In genomic region chr10:29311480-29312219, GRCm38 (mm10) we compare ENCODE assay signal across 9 mouse cellular contexts. TPM values are rescaled to one million over a fixed set of nuclear protein-coding genes. Genes with fewer than 3 reads are reported as not detected.
DNase-seq lines count a peak whose midpoint lies in the region; ATAC-seq and TF ChIP-seq lines count a peak whose summit lies in the region.
"Had no signal": no experiment of that assay in that cellular context is flagged by ENCODE, and none has a peak within 500 bp of the region (broad histone marks: within the 10 kb centered on the region; RNA-seq: fewer than 3 reads in every experiment).

No protein-coding gene starts in this region.

- H3K4me1 ChIP-seq in lung, embryonic 16.5 days (replicated peaks; ENCODE audit: control insufficient read depth, insufficient read depth, low read length) = 0 out of 2 replicates have a peak, but pooled peaks cover 4% of the 10 kb centered on the region
- peaks cover 3% of the 10 kb centered on the region; the same call in 1 of the 2 replicates for H3K4me1 ChIP-seq in lung, adult 2 months (ENCODE audit: control insufficient read depth, insufficient read depth, low read length)
- peaks cover 3% of the 10 kb centered on the region; the same call in 1 of the 2 replicates for H3K4me1 ChIP-seq in intestine, embryonic 16.5 days (ENCODE audit: control insufficient read depth, insufficient read depth, low read length)
- H3K4me1 ChIP-seq in neural tube, embryonic 15.5 days = peaks cover 14% of the 10 kb centered on the region
- H3K4me1 ChIP-seq: heart, embryonic 12.5 days had no signal

- H3K9me3 ChIP-seq in lung, embryonic 16.5 days (ENCODE audit: control insufficient read depth, low read length) = no peaks in the 10 kb centered on the region
- H3K9me3 ChIP-seq in intestine, embryonic 16.5 days (ENCODE audit: control insufficient read depth, low read length) = no peaks in the 10 kb centered on the region
- no peaks in the 10 kb centered on the region for H3K9me3 ChIP-seq in neural tube, embryonic 15.5 days (replicated peaks)
- H3K9me3 ChIP-seq: heart, embryonic 12.5 days had no signal

- H3K36me3 ChIP-seq in lung, embryonic 16.5 days (ENCODE audit: control insufficient read depth, insufficient read depth, low read length) = no peaks in the 10 kb centered on the region
- H3K36me3 ChIP-seq in intestine, embryonic 16.5 days (ENCODE audit: control insufficient read depth, insufficient read depth, low read length) = no peaks in the 10 kb centered on the region
- 0 out of 2 replicates have a peak, but pooled peaks cover 3% of the 10 kb centered on the region for H3K36me3 ChIP-seq in neural tube, embryonic 15.5 days
- H3K36me3 ChIP-seq: heart, embryonic 12.5 days had no signal

- no peak overlapping the region for H3K9ac ChIP-seq in lung, embryonic 16.5 days (ENCODE audit: low read length)
- H3K9ac ChIP-seq in intestine, embryonic 16.5 days (ENCODE audit: low read depth, low read length) = no peak overlapping the region
- H3K9ac ChIP-seq in neural tube, embryonic 15.5 days (replicated peaks) = no peak overlapping the region

- no peak overlapping the region for H3K4me3 ChIP-seq in lung, embryonic 16.5 days (ENCODE audit: low read length)
- H3K4me3 ChIP-seq in lung, adult 2 months (replicated peaks; ENCODE audit: extremely low read depth, low read depth, low read length) = no peak overlapping the region
- H3K4me3 ChIP-seq in intestine, embryonic 16.5 days (ENCODE audit: low read length) = no peak overlapping the region
- 0 out of 2 replicates have a peak overlapping the region, but pooled peaks have one; percentile 72 for H3K4me3 ChIP-seq in neural tube, embryonic 15.5 days (replicated peaks)

- H3K4me2 ChIP-seq in lung, embryonic 16.5 days (ENCODE audit: low read depth, low read length) = 0 out of 2 replicates have a peak overlapping the region, but pooled peaks have one; percentile 1
- H3K4me2 ChIP-seq in intestine, embryonic 16.5 days (ENCODE audit: low read depth, low read length) = 0 out of 2 replicates have a peak overlapping the region, but pooled peaks have one; percentile 9
- peak overlapping the region; percentile 74; the same call in 1 of the 2 replicates for H3K4me2 ChIP-seq in neural tube, embryonic 15.5 days

- no peak for TF ChIP-seq CTCF in lung, adult 2 months (IDR thresholded peaks at IDR 0.05; ENCODE audit: insufficient read depth, low read length)

- ATAC-seq in lung, embryonic 16.5 days (ENCODE audit: low read depth) = peak; percentile 3; the same call in 1 of the 2 replicates
- no peak for ATAC-seq in intestine, embryonic 16.5 days
- ATAC-seq in neural tube, embryonic 15.5 days (ENCODE audit: low FRiP score) = no peak

- TF ChIP-seq POLR2A in lung, adult 2 months (IDR thresholded peaks at IDR 0.05; ENCODE audit: borderline replicate concordance, extremely low read depth, low read depth, low read length) = no peak

- no peak overlapping the region for H3K27ac ChIP-seq in lung, embryonic 16.5 days (ENCODE audit: low read length)
- H3K27ac ChIP-seq in intestine, embryonic 16.5 days (ENCODE audit: low read length) = no peak overlapping the region
- no peak overlapping the region for H3K27ac ChIP-seq in neural tube, embryonic 15.5 days (replicated peaks)

- WGBS in lung, embryonic 16.5 days = 45% methylated on average over 4 of the region's 4 CpGs
- 36% methylated on average over 4 of the region's 4 CpGs for WGBS in lung, adult 2 months
- WGBS in intestine, embryonic 16.5 days = 68% methylated on average over 4 of the region's 4 CpGs
- WGBS in neural tube, embryonic 15.5 days = 59% methylated on average over 4 of the region's 4 CpGs

- no peaks in the 10 kb centered on the region for H3K27me3 ChIP-seq in lung, embryonic 16.5 days (ENCODE audit: control insufficient read depth, insufficient read depth, low read depth, low read length)
- H3K27me3 ChIP-seq in intestine, embryonic 16.5 days (replicated peaks; ENCODE audit: control insufficient read depth, insufficient read depth, low read length) = no peaks in the 10 kb centered on the region
- H3K27me3 ChIP-seq in neural tube, embryonic 15.5 days (replicated peaks) = no peaks in the 10 kb centered on the region
- H3K27me3 ChIP-seq: heart, embryonic 12.5 days had no signal

- DNase-seq in adrenal gland, adult 2 months = peak; percentile 15
- no peak for DNase-seq in adrenal gland, adult 18-20 months (ENCODE audit: low spot score in 2 of 2)
- DNase-seq in lung, adult 2 months = no peak
- DNase-seq in kidney, adult 8-10 months = no peak
- DNase-seq in layer of hippocampus, postnatal 25 days (ENCODE audit: extremely low spot score in 1 of 2, low spot score in 1 of 2) = no peak

RNA-seq across cellular contexts. Expression of gene Echdc1, which starts 1.3 kb away (rescaled TPM):
- 100 to 1,000 TPM; 140 to 182 TPM for total RNA-seq in adrenal gland, adult 2 months (2021)
- polyA plus RNA-seq in adrenal gland, adult 2 months (2012; rRNA removed) = 1.8 and 3.2 TPM in 2 replicates
- 100 to 1,000 TPM; 169 to 247 TPM for total RNA-seq in adrenal gland, adult 18-20 months (2021)
- polyA plus RNA-seq in lung, embryonic 16.5 days (2015; fragmentation: Nextera tagmentation; extraction: Ambion mirVana) = 21.2 and 22.6 TPM in 2 replicates
- polyA plus RNA-seq in lung, adult 2 months (2012; rRNA removed) = 2.7 and 5.6 TPM in 2 replicates
- 45.6 and 49.3 TPM in 2 replicates for polyA plus RNA-seq in intestine, embryonic 16.5 days (2015; fragmentation: Nextera tagmentation; extraction: Ambion mirVana)
- polyA plus RNA-seq in neural tube, embryonic 15.5 days (2015; fragmentation: Nextera tagmentation; extraction: Ambion mirVana) = 30.7 and 35.7 TPM in 2 replicates
- total RNA-seq in layer of hippocampus, postnatal 25 days (2021) = 10 to 100 TPM; 31.9 TPM

RNA-seq across cellular contexts. Expression of gene Rnf146, which starts 50.6 kb away (rescaled TPM):
- 10 to 100 TPM; 39.5 to 55.1 TPM for total RNA-seq in adrenal gland, adult 2 months (2021)
- 6.7 and 9.6 TPM in 2 replicates for polyA plus RNA-seq in adrenal gland, adult 2 months (2012; rRNA removed)
- 10 to 100 TPM; 46.6 to 58.6 TPM for total RNA-seq in adrenal gland, adult 18-20 months (2021)
- polyA plus RNA-seq in lung, embryonic 16.5 days (2015; fragmentation: Nextera tagmentation; extraction: Ambion mirVana) = 52.5 and 53.3 TPM in 2 replicates
- polyA plus RNA-seq in lung, adult 2 months (2012; rRNA removed) = 16.4 and 33.0 TPM in 2 replicates
- 39.0 and 42.6 TPM in 2 replicates for polyA plus RNA-seq in intestine, embryonic 16.5 days (2015; fragmentation: Nextera tagmentation; extraction: Ambion mirVana)
- 81.8 and 82.6 TPM in 2 replicates for polyA plus RNA-seq in neural tube, embryonic 15.5 days (2015; fragmentation: Nextera tagmentation; extraction: Ambion mirVana)
- total RNA-seq in layer of hippocampus, postnatal 25 days (2021) = 100 to 1,000 TPM; 101 to 111 TPM

Comparison
In these comparisons a context has a peak if more than half of its experiments do, and no peak if none do; other contexts are left out.
1. H3K4me2 ChIP-seq: peak in every context shown above with its lines; median percentile 74 in neural tube, embryonic 15.5 days; 9 in intestine, embryonic 16.5 days; 1 in lung, embryonic 16.5 days.